Mouse (Mus musculus) spleen, adult 2 months (tissue): ENCODE measurements around the gene Tspyl1. TPM values are rescaled to one million over a fixed set of nuclear protein-coding genes. Genes with fewer than 3 reads are reported as not detected.
"Not testable (repeated sequence)": the region's sequence is repeated elsewhere in the genome, so short reads cannot be mapped to it uniquely, and the experiment has no call there.

Experiments used
- DNase-seq, 2 experiments: peaks; one replicate each; pipeline versions ENCODE4 v3.0.0 to v3.0.0-alpha.2; 2012 to 2021; ENCODE audit warnings: low spot score in 2 of 2, low read depth in 1 of 2
- H3K27ac ChIP-seq: fragments of 200-500 bp; 2 replicates; pipeline ENCODE4 v1.5.1; 2012; ENCODE audit warnings: low read length, inconsistent platforms; ENCODE audit not compliant: insufficient read depth
- H3K27me3 ChIP-seq: fragments of 200-500 bp; 2 replicates; pipeline ENCODE4 v1.6.1; 2012; ENCODE audit warnings: mild to moderate bottlenecking, moderate library complexity, low read length, inconsistent platforms; ENCODE audit not compliant: control insufficient read depth, insufficient read depth
- H3K36me3 ChIP-seq: fragments of 200-500 bp; 2 replicates; pipeline ENCODE4 v1.6.1; 2012; ENCODE audit warnings: mild to moderate bottlenecking, low read length, inconsistent platforms; ENCODE audit not compliant: control insufficient read depth, insufficient read depth
- H3K4me1 ChIP-seq: fragments of 200-500 bp; 2 replicates; pipeline ENCODE4 v1.6.1; 2011; ENCODE audit warnings: inconsistent platforms; ENCODE audit not compliant: control insufficient read depth, insufficient read depth, insufficient read length
- H3K4me3 ChIP-seq: fragments of 200-500 bp; 2 replicates; pipeline ENCODE4 v1.5.1; 2011; ENCODE audit warnings: mild to moderate bottlenecking, inconsistent platforms; ENCODE audit not compliant: insufficient read depth, insufficient read length; ENCODE audit errors: extremely low read depth
- CTCF ChIP-seq: fragments of 200-500 bp; IDR thresholded peaks from 2 replicates; pipeline ENCODE4 v1.5.1; 2011; ENCODE audit warnings: mild to moderate bottlenecking, inconsistent platforms; ENCODE audit not compliant: insufficient read depth, insufficient read length, insufficient replicate concordance; ENCODE audit errors: extremely low read depth
- POLR2A ChIP-seq: fragments of 200-500 bp; IDR thresholded peaks from 2 replicates; pipeline ENCODE4 v1.6.1; 2011; ENCODE audit warnings: low read depth, low read length, inconsistent platforms
- WGBS: fragments of 180-500 bp; shearing (Covaris S2); methylation state at CpG from one replicate; pipeline ENCODE4 v1.1.7; 2018; 5-methylcytosine and 5-hydroxymethylcytosine counted together
- polyA plus RNA-seq: library from polyadenylated mRNA; depleted of rRNA; stranded (reverse); fragments of >200 nt; gene quantifications from 2 replicates; pipeline ENCODE4 v1.2.3, GENCODE M21; 2012

Gene Tspyl1
- polyA plus RNA-seq, 1 experiment: 19.5 TPM

DNA sequence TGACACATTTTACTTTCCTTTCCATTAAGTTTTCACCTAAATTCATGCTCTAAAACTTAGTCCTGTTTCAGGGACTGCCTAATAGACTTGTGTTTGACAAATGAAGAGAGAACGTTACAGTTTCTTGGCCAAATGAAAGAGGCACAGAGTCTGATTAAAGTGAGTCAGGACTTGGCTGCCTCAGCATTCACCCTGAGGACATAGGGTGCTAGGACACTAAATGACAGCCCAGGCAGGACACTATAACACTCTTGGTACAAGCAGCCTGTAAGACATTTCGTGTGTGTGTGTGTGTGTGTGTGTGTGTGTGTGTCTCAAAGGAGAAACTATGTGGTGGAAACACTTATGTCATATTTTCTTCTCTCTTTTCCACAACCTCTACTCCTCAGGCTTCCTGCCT is 35.9 kb upstream of the Tspyl1 start:
- H3K27me3 ChIP-seq: no peaks in the 10 kb centered on the region
- no peak overlapping the region for H3K4me3 ChIP-seq
- H3K4me1 ChIP-seq: peaks cover 2% of the 10 kb centered on the region; the same call in 1 of the 2 replicates
- H3K36me3 ChIP-seq: no peaks in the 10 kb centered on the region
- WGBS: 46% methylated on average over 2 of the region's 2 CpGs
- no peak for TF ChIP-seq POLR2A
- TF ChIP-seq CTCF: no peak
- DNase-seq: no peak
- H3K27ac ChIP-seq: no peak overlapping the region

DNA sequence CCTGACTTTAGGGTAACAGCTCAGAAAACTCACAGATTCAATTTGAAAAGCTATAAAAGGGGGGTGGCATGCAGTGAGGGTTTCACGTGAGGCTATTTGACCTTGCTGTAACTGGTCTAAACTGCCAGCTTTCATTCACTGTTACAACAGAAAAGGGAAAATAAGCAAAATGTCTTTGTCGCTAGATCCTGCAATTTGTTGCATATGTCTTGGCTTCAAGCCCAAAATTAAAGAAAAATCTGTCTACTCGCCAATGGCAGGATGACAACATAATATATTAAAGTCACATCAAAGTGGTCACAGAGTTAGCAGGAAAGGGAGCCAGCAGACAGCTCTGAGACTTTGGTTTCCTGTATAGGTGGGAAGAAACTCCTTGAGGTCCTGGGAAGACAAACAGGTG is 34.2 kb upstream of the Tspyl1 start:
- TF ChIP-seq POLR2A (no peak), CTCF (no peak)
- no peak for DNase-seq
- 27% methylated on average over 3 of the region's 3 CpGs for WGBS
- H3K27me3 ChIP-seq: no peaks in the 10 kb centered on the region
- peaks cover 2% of the 10 kb centered on the region; the same call in 1 of the 2 replicates for H3K4me1 ChIP-seq
- H3K36me3 ChIP-seq: no peaks in the 10 kb centered on the region
- no peak overlapping the region for H3K4me3 ChIP-seq
- no peak overlapping the region for H3K27ac ChIP-seq

DNA sequence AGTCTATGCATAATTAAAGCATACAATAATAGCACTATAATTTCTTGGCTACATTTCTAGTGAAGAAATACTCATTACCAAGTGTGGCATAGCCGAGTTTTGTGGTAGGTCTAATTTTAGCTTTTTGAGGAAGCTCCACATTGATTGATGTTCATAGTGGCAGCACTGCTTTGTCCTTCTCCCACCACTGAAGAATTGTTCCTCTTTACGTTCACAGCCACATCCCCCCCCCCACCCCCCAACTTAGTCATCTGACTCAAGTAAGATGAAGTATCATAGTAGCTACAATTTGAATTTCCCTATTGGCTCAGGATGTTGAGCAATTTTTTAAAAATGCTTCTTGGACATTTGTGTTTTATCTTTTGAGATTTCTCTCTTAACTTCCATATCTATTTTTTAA is 32.4 kb upstream of the Tspyl1 start:
- Histone ChIP-seq H3K36me3 (no peaks in the 10 kb centered on the region), H3K27ac (no peak overlapping the region), H3K4me1 (peaks cover 2% of the 10 kb centered on the region; the same call in 1 of the 2 replicates), H3K27me3 (no peaks in the 10 kb centered on the region), H3K4me3 (no peak overlapping the region)
- TF ChIP-seq POLR2A: no peak
- no peak for TF ChIP-seq CTCF
- 8% methylated on average over 2 of the region's 2 CpGs for WGBS
- DNase-seq: peak in 1 of 2 experiments; percentile 14

DNA sequence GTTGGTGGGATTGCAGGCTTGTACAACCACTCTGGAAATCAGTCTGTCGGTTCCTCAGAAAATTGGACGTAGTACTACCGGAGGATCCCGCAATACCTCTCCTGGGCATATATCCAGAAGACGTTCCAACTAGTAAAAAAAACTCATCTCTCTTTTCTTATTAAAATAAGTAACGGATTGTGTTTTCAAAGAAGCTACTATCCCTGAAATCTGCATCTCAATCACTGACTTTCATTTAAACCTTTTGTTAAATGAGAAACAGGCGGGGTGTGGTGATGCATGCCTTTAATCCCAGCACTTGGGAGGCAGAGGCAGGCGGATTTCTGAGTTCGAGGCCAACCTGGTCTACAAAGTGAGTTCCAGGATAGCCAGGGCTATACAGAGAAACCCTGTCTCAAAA is 29.2 kb upstream of the Tspyl1 start:
- not testable (repeated sequence) for DNase-seq, H3K27ac ChIP-seq, H3K4me3 ChIP-seq, H3K36me3 ChIP-seq, H3K27me3 ChIP-seq, H3K4me1 ChIP-seq
- WGBS: 95% methylated on average over 9 of the region's 9 CpGs

DNA sequence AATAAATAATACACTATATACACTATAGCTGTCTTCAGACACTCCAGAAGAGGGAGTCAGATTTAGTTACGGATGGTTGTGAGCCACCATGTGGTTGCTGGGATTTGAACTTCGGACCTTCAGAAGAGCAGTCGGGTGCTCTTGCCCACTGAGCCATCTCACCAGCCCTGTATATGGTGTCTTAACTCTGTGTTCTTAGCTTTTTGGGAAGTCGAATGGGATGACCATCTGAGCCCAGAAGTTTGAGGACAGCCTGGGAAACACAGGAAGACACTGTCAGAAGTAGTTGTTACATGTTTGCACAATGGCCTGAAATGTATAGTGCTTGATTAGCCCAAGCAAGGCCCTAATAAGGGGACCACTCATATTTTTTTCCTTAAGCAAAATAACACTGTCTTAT is 16.9 kb upstream of the Tspyl1 start:
- no peak overlapping the region for H3K4me3 ChIP-seq
- no peaks in the 10 kb centered on the region for H3K27me3 ChIP-seq
- 87% methylated on average over 4 of the region's 4 CpGs for WGBS
- H3K36me3 ChIP-seq: no peaks in the 10 kb centered on the region
- H3K4me1 ChIP-seq: no peaks in the 10 kb centered on the region
- no peak overlapping the region for H3K27ac ChIP-seq
- no peak for TF ChIP-seq POLR2A
- TF ChIP-seq CTCF: no peak
- DNase-seq: no peak

DNA sequence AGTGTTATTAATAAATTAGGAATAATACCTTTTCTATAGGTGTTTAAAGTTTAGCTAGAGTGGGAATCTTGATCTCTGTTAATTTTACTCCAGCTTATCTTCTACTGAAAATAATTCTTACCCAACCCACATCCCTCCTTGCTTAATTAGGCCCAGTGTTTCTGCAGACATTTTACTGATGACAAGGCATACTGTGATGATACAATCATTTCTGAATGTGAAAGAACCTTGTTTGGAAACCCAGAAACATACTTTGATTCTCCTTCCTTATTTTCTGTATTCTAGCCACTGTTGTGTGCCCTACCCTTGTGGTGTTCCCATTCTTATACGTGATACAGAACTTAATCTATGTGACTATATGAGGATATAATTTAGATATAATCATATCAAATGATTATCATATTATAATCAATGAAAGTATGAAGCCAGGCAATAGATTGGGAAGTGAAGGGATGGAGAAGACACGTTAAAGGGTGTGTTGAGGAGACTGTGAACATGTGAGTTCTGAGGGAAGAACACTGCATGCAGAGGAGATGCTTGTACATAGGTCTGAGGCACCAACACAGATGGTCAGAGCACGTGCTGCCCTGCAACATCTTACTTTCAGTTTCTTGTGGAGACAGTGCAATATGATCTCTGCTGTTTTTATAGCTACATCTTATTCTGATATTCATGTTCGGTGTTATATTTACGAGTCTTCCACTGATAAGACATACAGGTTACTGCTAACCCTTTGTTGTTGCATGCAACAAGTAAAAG is 14.5 kb upstream of the Tspyl1 start:
- no peaks in the 10 kb centered on the region for H3K36me3 ChIP-seq
- TF ChIP-seq CTCF: no peak
- no peak for TF ChIP-seq POLR2A
- H3K4me1 ChIP-seq: no peaks in the 10 kb centered on the region
- no peak for DNase-seq
- H3K4me3 ChIP-seq: no peak overlapping the region
- 63% methylated on average over 5 of the region's 5 CpGs for WGBS
- H3K27me3 ChIP-seq: no peaks in the 10 kb centered on the region
- H3K27ac ChIP-seq: no peak overlapping the region

DNA sequence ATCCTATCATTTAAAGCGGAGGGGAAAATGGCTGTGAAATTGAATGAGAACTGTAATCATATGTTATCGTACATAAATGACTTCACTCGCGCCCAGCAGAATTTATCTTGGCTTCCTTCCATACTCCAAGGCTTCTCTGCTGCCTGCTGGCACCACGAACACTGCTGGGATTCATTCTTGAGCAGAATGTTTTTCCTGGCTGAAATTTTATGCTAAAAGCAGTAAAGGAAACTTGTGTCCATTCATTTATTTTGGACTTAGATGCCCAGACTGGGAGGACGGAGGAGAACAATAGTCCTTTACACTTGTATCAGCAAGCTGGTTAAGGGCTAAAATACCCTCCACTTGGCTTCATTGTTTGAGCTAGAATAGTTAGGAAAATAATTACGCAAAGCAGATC is 10.3 kb upstream of the Tspyl1 start:
- no peaks in the 10 kb centered on the region for H3K27me3 ChIP-seq
- H3K4me3 ChIP-seq: no peak overlapping the region
- DNase-seq: no peak
- H3K4me1 ChIP-seq: no peaks in the 10 kb centered on the region
- TF ChIP-seq POLR2A (no peak), CTCF (no peak)
- WGBS: 84% methylated on average over 7 of the region's 7 CpGs
- H3K27ac ChIP-seq: no peak overlapping the region
- H3K36me3 ChIP-seq: no peaks in the 10 kb centered on the region
